Mouse (Mus musculus) kidney, embryonic 14.5 days (tissue): ENCODE results near the gene Erich6. TPM values are rescaled to one million over a fixed set of nuclear protein-coding genes. Genes with fewer than 3 reads are reported as not detected.

Source experiments
- ATAC-seq: fragments of 200-750 bp; cut with Nextera tagmentation; 2 replicates; pipeline ENCODE4 v1.8.0; 2017; ENCODE audit warnings: moderate number of reproducible peaks, mild to moderate bottlenecking, moderate TSS enrichment, moderate library complexity; ENCODE audit not compliant: low FRiP score, low TSS enrichment
- H3K27ac ChIP-seq: fragments of 300-500 bp; sonication (generic); 2 replicates; pipeline ENCODE4 v1.5.1; 2014; ENCODE audit warnings: low read depth, mild to moderate bottlenecking, low read length, moderate library complexity, mixed read lengths
- H3K27me3 ChIP-seq: fragments of 300-500 bp; sonication (generic); 2 replicates; pipeline ENCODE4 v1.6.1; 2014; ENCODE audit warnings: mild to moderate bottlenecking, low read length; ENCODE audit not compliant: control insufficient read depth, insufficient read depth
- H3K36me3 ChIP-seq: fragments of 300-500 bp; sonication (generic); 2 replicates; pipeline ENCODE4 v1.6.1; 2014; ENCODE audit warnings: low read length, mixed read lengths; ENCODE audit not compliant: control insufficient read depth, insufficient read depth
- H3K4me1 ChIP-seq: fragments of 300-500 bp; sonication (generic); 2 replicates; pipeline ENCODE4 v1.6.1; 2014; ENCODE audit warnings: low read length, mixed read lengths; ENCODE audit not compliant: control insufficient read depth, insufficient read depth
- H3K4me2 ChIP-seq: fragments of 300-500 bp; sonication (generic); replicated peaks from 2 replicates; pipeline ENCODE4 v1.6.1; 2014; ENCODE audit warnings: low read depth, mild to moderate bottlenecking, low read length
- H3K4me3 ChIP-seq: fragments of 300-500 bp; sonication (generic); 2 replicates; pipeline ENCODE4 v1.5.1; 2014; ENCODE audit warnings: mild to moderate bottlenecking, low read length
- H3K9ac ChIP-seq: fragments of 300-500 bp; sonication (generic); 2 replicates; pipeline ENCODE4 v1.6.1; 2014; ENCODE audit warnings: low read depth, mild to moderate bottlenecking, low read length, moderate library complexity
- H3K9me3 ChIP-seq: fragments of 300-500 bp; sonication (generic); 2 replicates; pipeline ENCODE4 v1.6.1; 2016; ENCODE audit warnings: low read length; ENCODE audit not compliant: control insufficient read depth
- WGBS: fragments of 180-500 bp; shearing (Covaris S2); extraction: QIAGEN DNeasy Blood & Tissue Kit; methylation state at CpG from one replicate; pipeline ENCODE4 v1.1.7; 2014; 5-methylcytosine and 5-hydroxymethylcytosine counted together
- polyA plus RNA-seq: library from polyadenylated mRNA; unstranded; fragments of >200 nt; fragmentation: Nextera tagmentation; extraction: Ambion mirVana; gene quantifications from 2 replicates; pipeline ENCODE4 v1.2.1, GENCODE M21; 2014

Gene Erich6
- 0.14 TPM in 1 of 2 replicates, not detected in the other for polyA plus RNA-seq

- H3K9ac ChIP-seq = peak within 1 kb of the TSS; percentile 40
- peak within 1 kb of the TSS; percentile 71 for H3K4me2 ChIP-seq
- H3K36me3 ChIP-seq = no peaks in the 10 kb centered on the region
- no peak within 1 kb of the TSS for H3K27ac ChIP-seq
- H3K9me3 ChIP-seq = peaks cover 3% of the 10 kb centered on the region; the same call in 1 of the 2 replicates
- peak within 1 kb of the TSS; percentile 41 for H3K4me3 ChIP-seq
- peak; percentile 94 for ATAC-seq
- 1% methylated on average over 34 of the region's 34 CpGs for WGBS
- H3K27me3 ChIP-seq = no peaks in the 10 kb centered on the region
- no peaks in the 10 kb centered on the region for H3K4me1 ChIP-seq
Measured at GRCm38 (mm10) chr3:58636406-58637295, at the start of gene Erich6. Gene Erich6, minus strand, starts transcription at chr3:58637207.

- Histone ChIP-seq H3K4me3 (no peak overlapping the region), H3K9me3 (no peaks in the 10 kb centered on the region), H3K27ac (no peak overlapping the region), H3K36me3 (no peaks in the 10 kb centered on the region), H3K9ac (no peak overlapping the region), H3K4me2 (no peak overlapping the region), H3K4me1 (0 out of 2 replicates have a peak, but pooled peaks cover 2% of the 10 kb centered on the region), H3K27me3 (no peaks in the 10 kb centered on the region)
- 87% methylated on average over 7 of the region's 7 CpGs for WGBS
- no peak for ATAC-seq
Measured at GRCm38 (mm10) chr3:58686206-58686921, 49.4 kb upstream of the Erich6 start.

- Histone ChIP-seq H3K4me2 (no peak overlapping the region), H3K27me3 (no peaks in the 10 kb centered on the region), H3K9me3 (no peaks in the 10 kb centered on the region), H3K27ac (no peak overlapping the region), H3K9ac (no peak overlapping the region), H3K36me3 (no peaks in the 10 kb centered on the region), H3K4me3 (no peak overlapping the region), H3K4me1 (0 out of 2 replicates have a peak, but pooled peaks cover 2% of the 10 kb centered on the region)
- no peak for ATAC-seq
- 87% methylated on average over 3 of the region's 3 CpGs for WGBS
Measured at GRCm38 (mm10) chr3:58685396-58685795, 48.4 kb upstream of the Erich6 start.

- no peak for ATAC-seq
- 91% methylated on average over 7 of the region's 7 CpGs for WGBS
- no peaks in the 10 kb centered on the region for H3K27me3 ChIP-seq
- peaks cover 6% of the 10 kb centered on the region for H3K4me1 ChIP-seq
- no peak overlapping the region for H3K4me2 ChIP-seq
- H3K36me3 ChIP-seq = no peaks in the 10 kb centered on the region
- no peaks in the 10 kb centered on the region for H3K9me3 ChIP-seq
- no peak overlapping the region for H3K9ac ChIP-seq
- no peak overlapping the region for H3K4me3 ChIP-seq
- H3K27ac ChIP-seq = no peak overlapping the region
Measured at GRCm38 (mm10) chr3:58683346-58683745, 46.3 kb upstream of the Erich6 start.

GRCm38 (mm10) chr3:58682336-58682735 is 45.3 kb upstream of the Erich6 start:
- Histone ChIP-seq H3K4me1 (peaks cover 8% of the 10 kb centered on the region), H3K9me3 (no peaks in the 10 kb centered on the region), H3K27ac (no peak overlapping the region), H3K4me3 (no peak overlapping the region), H3K27me3 (no peaks in the 10 kb centered on the region), H3K4me2 (no peak overlapping the region), H3K9ac (no peak overlapping the region), H3K36me3 (no peaks in the 10 kb centered on the region)
- ATAC-seq = no peak
- 65% methylated on average over 4 of the region's 4 CpGs for WGBS

- ATAC-seq = no peak
- no peak overlapping the region for H3K27ac ChIP-seq
- H3K9ac ChIP-seq = no peak overlapping the region
- WGBS = 24% methylated on average over 2 of the region's 2 CpGs
- no peaks in the 10 kb centered on the region for H3K9me3 ChIP-seq
- peaks cover 7% of the 10 kb centered on the region for H3K4me1 ChIP-seq
- no peak overlapping the region for H3K4me2 ChIP-seq
- no peaks in the 10 kb centered on the region for H3K36me3 ChIP-seq
- H3K4me3 ChIP-seq = no peak overlapping the region
- H3K27me3 ChIP-seq = no peaks in the 10 kb centered on the region
Measured at GRCm38 (mm10) chr3:58681831-58682230, 44.8 kb upstream of the Erich6 start.

- Histone ChIP-seq H3K27ac (no peak overlapping the region), H3K4me3 (no peak overlapping the region), H3K36me3 (no peaks in the 10 kb centered on the region), H3K9me3 (no peaks in the 10 kb centered on the region), H3K9ac (no peak overlapping the region), H3K4me1 (peaks cover 7% of the 10 kb centered on the region), H3K27me3 (no peaks in the 10 kb centered on the region), H3K4me2 (no peak overlapping the region)
- ATAC-seq = no peak
- WGBS = 66% methylated on average over 7 of the region's 7 CpGs
Measured at GRCm38 (mm10) chr3:58680943-58681637, 44.1 kb upstream of the Erich6 start.

- no peaks in the 10 kb centered on the region for H3K36me3 ChIP-seq
- H3K9ac ChIP-seq = no peak overlapping the region
- no peaks in the 10 kb centered on the region for H3K9me3 ChIP-seq
- H3K4me1 ChIP-seq = peaks cover 7% of the 10 kb centered on the region
- H3K27ac ChIP-seq = no peak overlapping the region
- 20% methylated on average over 4 of the region's 4 CpGs for WGBS
- no peak for ATAC-seq
- H3K4me3 ChIP-seq = no peak overlapping the region
- H3K4me2 ChIP-seq = no peak overlapping the region
- H3K27me3 ChIP-seq = no peaks in the 10 kb centered on the region
Measured at GRCm38 (mm10) chr3:58679996-58680395, 43.0 kb upstream of the Erich6 start.
